In genomic region chr16:97593057-97593456, GRCm38 (mm10) we compare ENCODE assay signal across 8 mouse cellular contexts. TPM values are rescaled to one million over a fixed set of nuclear protein-coding genes. Genes with fewer than 3 reads are reported as not detected.
DNase-seq lines count a peak whose midpoint lies in the region; ATAC-seq and TF ChIP-seq lines count a peak whose summit lies in the region.
"Had no signal": no experiment of that assay in that cellular context is flagged by ENCODE, and none has a peak within 500 bp of the region (broad histone marks: within the 10 kb centered on the region; RNA-seq: fewer than 3 reads in every experiment).

No protein-coding gene starts in this region.

- H3K27me3 ChIP-seq in E14TG2a.4 (ENCODE audit: insufficient read depth, low read length) = no peaks in the 10 kb centered on the region
- H3K27me3 ChIP-seq in lung, postnatal 0 days (replicated peaks; ENCODE audit: insufficient read depth, low read length) = no peaks in the 10 kb centered on the region
- H3K27me3 ChIP-seq: limb, embryonic 12.5 days had no signal

- H3K4me3 ChIP-seq in E14TG2a.4 (replicated peaks; ENCODE audit: low read length) = no peak overlapping the region
- H3K4me3 ChIP-seq in lung, postnatal 0 days (ENCODE audit: low read depth, low read length) = no peak overlapping the region
- H3K4me3 ChIP-seq: limb, embryonic 12.5 days had no signal

- peak; percentile 81 for TF ChIP-seq EP300 in lung, postnatal 0 days (IDR thresholded peaks at IDR 0.05)

- H3K4me1 ChIP-seq in E14TG2a.4 (replicated peaks; ENCODE audit: low read depth, low read length) = no peaks in the 10 kb centered on the region
- H3K4me1 ChIP-seq in lung, postnatal 0 days (ENCODE audit: insufficient read depth, low read depth, low read length) = no peaks in the 10 kb centered on the region
- H3K4me1 ChIP-seq: limb, embryonic 12.5 days had no signal

- ATAC-seq in lung, postnatal 0 days = peak; percentile 73

- no peak overlapping the region for H3K9ac ChIP-seq in lung, postnatal 0 days (replicated peaks; ENCODE audit: low read depth)
- H3K9ac ChIP-seq: limb, embryonic 12.5 days had no signal

- no peaks in the 10 kb centered on the region for H3K36me3 ChIP-seq in E14TG2a.4 (ENCODE audit: insufficient read depth, low read length)
- H3K36me3 ChIP-seq in lung, postnatal 0 days (ENCODE audit: insufficient read depth, low read length) = peaks cover 6% of the 10 kb centered on the region; the same call in 1 of the 2 replicates
- H3K36me3 ChIP-seq: limb, embryonic 12.5 days had no signal

- TF ChIP-seq CTCF in E14TG2a.4 (conservative IDR thresholded peaks at IDR 0.05; ENCODE audit: low read length) = peak; percentile 74
- TF ChIP-seq CTCF in lung, postnatal 0 days (IDR thresholded peaks at IDR 0.05) = peak; percentile 94

- no peak overlapping the region for H3K4me2 ChIP-seq in lung, postnatal 0 days (replicated peaks; ENCODE audit: low read depth, low read length)
- H3K4me2 ChIP-seq: limb, embryonic 12.5 days had no signal

- no peaks in the 10 kb centered on the region for H3K9me3 ChIP-seq in E14TG2a.4 (ENCODE audit: low read length)
- no peaks in the 10 kb centered on the region for H3K9me3 ChIP-seq in lung, postnatal 0 days (ENCODE audit: low read length)
- H3K9me3 ChIP-seq: limb, embryonic 12.5 days had no signal

- WGBS in lung, postnatal 0 days = 13% methylated on average over 1 of the region's 1 CpGs

- peak; percentile 91 for DNase-seq in 416B (ENCODE audit: low read depth)
- peak; percentile 70 for DNase-seq in c-Kit-positive CD71-negative TER-119-negative erythroid progenitor cells, embryonic 14.5 days (ENCODE audit: low read depth)
- peak; percentile 50 for DNase-seq in gastrocnemius, postnatal 14 days
- DNase-seq in kidney, postnatal 36 days = peak; percentile 90 to 94
- peak; percentile 84 for DNase-seq in lung, postnatal 0 days (ENCODE audit: low spot score)
- peak; percentile 42 to 78 for DNase-seq in spleen, adult 18-20 months

- H3K27ac ChIP-seq in lung, postnatal 0 days (ENCODE audit: low read length) = peak overlapping the region; percentile 78; the same call in 1 of the 2 replicates
- H3K27ac ChIP-seq: limb, embryonic 12.5 days had no signal

- intact Hi-C loops in gastrocnemius, postnatal 14 days (cut with DNase I; ENCODE audit: low total_unique reads) = no loop called here

RNA-seq across cellular contexts. Expression of gene Tmprss2, which starts 17.9 kb away (rescaled TPM):
- not detected for total RNA-seq in gastrocnemius, postnatal 14 days (2021)
- 46.9 and 54.2 TPM in 2 replicates for polyA plus RNA-seq in lung, postnatal 0 days (2015; fragmentation: Nextera tagmentation; extraction: Ambion mirVana)
